Mouse (Mus musculus) cerebellum, postnatal 36 days (tissue): ENCODE data around the gene Gm20388.

Source experiments
- DNase-seq, 2 experiments: peaks; one replicate each; pipeline ENCODE4 v3.0.0; 2021 to 2022; ENCODE audit warnings: mixed read lengths in 2 of 2

Gm20388 gene

DNA sequence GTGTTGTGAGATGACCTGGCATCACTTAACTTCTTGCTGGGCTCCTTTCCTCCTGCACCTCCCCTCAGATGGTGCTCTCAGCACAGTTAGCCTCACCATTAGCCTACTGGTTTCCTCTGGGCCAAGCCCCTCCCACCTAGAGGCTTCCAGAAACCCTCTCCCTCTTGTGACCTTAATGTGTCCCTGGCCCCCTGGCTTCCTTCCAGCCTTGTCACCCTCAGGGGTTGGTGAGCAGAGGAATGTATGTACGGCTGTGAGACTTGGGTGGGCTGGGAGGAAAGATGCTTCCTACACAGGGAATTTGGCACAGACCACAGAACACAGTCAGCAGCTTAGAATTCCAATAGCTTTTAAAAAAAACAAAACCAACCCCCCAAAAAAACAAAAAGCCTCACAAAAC, 1970.2 kb downstream of the Gm20388 start:
- no peak for DNase-seq

DNA sequence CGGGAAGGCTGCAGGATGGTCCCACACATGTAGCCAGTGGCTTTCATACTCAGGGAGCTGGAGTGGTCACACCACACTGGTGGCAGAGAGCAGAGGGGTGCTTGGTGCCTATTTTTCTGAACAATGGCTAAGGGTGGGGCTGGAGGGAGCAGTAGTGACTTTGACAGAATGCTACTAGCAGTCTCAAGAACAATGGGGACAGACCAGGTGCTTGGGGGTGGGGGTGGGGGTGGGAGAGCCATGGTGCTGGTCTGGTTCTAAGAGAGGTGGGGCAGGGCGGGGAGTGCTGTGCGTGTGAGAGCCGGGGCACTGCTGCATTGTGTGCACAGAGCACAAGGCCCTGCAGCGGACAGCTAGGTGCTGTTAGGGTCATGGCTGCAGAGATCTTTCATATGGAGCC, 1971.3 kb downstream of the Gm20388 start:
- DNase-seq, result no peak

DNA sequence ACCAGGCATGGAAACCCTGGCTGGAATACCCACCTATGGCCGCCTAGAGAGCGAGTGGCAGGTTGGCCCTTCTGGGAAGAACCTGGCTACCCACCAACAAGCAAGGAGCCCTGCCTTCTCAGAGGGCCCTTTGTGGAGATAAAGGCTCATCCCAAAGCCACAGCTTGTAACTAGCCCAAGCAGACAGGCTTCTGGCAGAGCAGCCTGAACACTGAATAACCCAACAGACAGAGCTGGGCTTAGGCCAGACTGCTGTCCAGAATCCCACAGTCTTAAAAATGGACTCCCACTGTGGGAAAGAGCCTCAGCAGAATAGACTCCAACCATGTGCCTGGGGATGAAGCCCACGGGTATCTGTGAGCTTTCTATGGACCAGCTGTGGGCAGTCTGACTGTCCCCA, 1973.5 kb downstream of the Gm20388 start:
- no peak for DNase-seq

DNA sequence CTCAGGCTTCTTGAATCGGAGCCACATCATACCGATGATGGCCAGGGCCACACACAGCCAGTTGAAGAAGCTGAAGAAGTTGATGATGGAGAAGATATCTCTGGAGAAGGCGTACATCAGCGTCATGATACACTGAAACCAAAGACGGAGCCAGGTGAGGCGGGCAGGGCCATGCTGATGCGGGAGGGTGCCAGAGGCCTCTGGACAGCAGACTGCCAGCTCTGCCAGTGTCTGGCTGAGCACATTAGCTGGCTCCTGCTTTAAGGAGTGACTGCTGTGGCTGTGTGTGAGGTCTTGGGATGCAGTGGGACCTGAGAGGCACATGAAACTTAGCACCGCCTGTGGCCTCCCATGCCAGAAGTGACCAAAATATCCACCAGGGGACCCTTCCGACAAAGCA, 1974.4 kb downstream of the Gm20388 start:
- no peak for DNase-seq

DNA sequence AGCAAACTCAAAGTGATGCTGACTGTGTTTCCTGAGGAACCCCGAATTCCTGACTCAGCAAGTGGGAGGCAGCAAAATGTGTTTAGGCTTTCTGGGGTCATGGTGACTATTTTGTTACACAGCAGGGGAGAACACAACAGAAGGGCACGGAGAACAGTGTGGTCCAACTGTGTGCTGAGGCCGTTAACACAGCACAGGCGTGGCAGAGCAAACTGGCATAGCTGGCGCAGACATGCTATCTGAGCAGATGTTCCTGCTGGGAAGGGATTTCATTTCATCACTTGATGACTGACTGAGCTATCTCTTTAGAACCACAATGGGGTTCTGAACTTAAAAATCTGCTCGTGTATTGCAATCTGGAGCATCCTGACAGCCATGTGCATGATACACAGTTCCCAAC, 1974.8 kb downstream of the Gm20388 start:
- no peak for DNase-seq

DNA sequence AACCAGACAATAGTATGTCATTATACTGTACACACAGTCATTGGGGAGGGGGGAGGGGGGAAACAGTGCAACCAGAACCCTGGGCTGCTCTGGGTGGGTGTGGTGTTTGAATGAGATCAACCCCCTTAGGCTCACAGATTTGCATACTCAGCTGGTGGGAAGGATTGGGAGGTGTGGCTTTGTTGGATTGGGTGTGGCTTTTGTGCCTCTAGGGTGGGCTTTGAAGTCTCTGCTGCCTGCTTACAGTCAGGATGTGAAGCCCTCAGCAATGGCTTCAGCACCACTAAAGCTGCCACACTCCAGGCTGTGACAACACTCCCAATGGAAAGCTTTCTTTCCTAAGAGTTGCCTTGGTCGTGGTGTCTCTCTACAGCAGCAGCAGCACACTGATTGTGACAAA, 1976.9 kb downstream of the Gm20388 start:
- DNase-seq, result no peak

DNA sequence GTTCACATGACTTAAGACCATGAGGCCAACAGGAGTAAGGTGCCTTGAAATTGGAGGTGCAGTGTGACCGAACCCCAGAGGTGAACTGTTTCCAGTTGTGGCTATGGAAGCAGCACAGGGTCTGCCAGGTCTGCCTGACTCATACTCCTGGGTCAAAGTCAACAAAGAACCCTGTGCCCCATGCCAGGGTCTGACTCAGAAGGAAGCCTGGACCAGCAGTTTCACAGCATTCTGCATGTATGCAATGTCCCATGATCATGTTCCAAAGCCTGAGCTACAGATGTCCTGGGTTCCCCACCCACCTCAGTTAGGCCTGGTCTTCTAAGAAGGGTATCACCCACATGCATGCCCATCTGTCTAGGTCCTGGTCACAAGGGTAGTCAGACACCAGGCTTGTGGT, 1978.7 kb downstream of the Gm20388 start:
- DNase-seq, result no peak

DNA sequence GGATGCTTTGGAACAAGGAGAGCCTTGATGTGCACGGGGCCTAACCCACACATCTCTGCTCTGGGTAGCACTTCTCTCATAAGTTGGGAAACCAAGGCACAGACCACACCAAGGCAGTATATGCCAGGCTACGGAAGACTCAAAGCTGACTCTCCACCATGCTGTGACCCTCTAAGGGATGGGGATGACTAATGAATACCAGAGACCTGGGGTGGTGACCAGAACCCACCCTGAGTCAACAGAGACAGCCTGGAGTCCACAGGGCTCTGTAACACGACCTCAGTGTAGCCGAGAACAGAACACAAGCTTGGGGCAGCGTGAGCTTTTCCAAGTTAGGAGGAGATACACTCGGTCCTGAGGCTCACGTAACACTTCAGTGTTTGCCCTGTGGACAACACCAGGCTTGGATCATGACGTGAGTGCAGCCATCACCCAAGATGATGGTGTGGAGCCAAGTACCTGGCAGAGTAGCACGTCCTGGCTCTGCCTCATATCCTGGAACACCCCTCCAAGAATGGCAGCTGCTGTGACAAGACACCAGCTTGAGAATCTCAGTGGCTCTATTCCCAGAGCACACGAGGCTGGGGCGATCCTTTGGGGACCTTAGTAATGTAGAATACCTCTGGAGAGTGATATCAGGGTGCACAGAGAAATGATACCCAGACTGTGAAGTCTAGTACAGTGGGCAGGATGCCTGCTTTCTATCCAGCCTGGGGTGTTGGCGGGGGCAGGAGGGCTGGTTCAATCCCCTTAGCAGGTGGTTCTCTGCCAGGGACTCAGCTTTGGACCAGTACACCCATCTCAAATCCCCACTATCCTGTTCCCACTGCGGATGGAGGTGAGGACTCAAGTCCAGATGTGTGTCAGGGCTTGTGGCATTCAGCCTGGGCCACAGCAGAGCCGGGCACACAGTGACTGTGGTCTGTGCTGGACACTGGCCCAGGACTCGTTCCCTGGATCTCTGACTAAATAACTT, 1979.5 kb downstream of the Gm20388 start:
- DNase-seq, result no peak

DNA sequence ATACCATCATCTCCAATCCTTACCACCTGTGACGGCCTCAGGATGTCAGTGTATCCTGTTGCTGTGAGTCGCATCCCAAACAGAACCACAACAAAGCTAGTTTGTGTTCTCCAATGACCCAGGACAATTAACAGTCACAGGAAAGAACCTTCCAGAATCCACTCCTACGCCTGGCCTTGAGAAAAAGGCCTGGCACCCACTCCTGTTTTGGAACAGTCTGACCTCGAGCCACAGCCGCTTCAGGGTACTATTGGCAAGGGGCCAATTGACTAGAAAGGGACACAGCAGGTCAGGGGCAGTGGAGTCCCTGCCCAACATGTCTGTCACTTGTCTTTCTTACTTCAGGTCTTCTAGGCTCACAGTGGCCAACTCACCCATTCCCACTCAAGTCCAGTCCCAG, 1982.2 kb downstream of the Gm20388 start:
- no peak for DNase-seq

DNA sequence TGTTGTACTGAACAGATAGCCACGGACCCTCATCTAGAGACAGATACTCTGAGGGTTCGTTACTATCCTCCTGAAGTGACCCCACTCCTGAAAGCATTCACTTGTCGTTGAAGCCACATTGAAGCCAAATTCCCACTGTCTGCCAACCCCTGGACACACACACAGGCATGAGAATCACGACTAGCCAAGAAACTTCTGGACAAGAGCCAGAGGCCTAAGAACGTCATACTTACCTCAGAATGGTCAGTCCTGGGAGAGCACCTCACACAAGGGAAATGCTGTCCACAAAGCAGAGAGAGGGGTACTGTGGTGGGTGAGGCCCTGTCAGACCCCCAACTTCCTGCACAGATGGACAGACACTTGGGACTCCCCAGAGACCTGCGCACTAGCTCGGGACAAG, 1985.3 kb downstream of the Gm20388 start:
- no peak for DNase-seq

DNA sequence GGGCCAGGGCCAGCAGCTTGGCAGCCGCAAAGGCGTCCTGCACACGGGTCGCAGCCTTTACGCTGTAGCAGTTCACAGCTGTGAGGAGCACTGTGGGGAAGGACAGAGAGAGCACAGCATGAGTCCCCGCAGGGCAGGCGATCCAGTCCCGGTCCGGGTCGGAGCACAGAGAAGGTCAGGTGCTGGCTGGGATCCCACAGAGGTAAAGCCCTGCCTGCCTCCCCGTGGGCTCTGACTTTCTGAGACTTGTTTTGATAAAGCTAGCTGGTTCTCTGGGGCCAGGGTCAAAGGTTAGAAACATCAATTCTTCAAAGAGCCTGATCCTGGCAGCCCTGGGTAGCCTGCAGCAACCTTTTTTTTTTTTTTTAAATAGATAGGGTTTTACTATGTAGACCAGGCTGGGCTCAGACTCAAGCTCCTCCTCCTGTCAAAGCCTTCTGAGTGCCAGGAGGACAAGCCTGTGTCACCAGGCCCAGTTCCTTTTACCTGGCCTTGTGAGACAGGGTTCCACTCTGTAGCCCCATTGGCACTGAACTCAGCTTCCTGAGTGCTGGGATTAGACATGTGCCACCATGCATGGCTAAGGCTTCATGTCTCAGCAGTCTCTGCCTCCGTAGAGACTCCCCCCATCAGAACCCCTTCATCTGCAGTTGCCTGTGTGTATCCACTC, 1986.0 kb downstream of the Gm20388 start:
- DNase-seq, result no peak

DNA sequence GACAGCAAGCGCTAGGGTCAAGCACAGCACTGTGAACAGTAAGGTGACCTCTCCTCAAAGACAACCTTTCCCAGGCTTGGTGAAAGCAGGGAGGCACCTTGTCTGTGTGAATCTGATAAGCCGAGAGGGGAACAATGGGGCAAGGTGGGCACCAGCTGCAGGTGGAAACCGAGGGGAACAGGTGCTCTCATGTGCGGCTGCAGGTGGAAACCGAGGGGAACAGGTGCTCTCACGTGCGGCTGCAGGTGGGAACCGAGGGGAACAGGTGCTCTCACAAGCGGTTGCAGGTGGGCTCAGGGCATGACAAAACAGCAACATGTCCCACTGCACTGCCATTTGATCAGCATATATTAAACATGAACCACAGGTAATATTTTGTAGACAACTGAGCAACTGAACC, 1986.6 kb downstream of the Gm20388 start:
- DNase-seq, result no peak

DNA sequence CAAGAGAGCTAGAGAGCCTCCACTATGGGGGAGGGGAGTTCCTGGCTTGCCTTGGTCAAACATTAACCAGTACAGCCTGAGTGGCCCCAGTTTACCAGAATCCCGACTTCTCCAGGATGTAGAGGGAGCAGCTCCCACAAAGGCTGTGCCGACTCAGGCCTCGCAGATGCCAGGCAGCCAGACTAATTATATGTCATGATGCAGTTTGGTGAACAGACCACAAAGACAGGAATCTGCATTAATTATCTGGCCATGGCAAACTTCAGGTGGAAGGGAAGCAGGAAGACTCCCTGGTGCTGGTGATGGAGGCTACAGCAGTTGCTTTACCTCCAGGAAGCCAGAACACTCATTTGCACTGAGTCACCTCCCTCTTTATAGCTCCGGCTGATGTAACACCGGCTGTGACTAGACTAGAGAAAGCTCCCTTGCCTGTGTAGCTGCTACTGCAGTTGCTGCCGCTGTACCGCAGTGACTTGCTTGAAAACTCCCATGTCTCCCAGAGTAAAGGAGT, 1987.3 kb downstream of the Gm20388 start:
- no peak for DNase-seq

DNA sequence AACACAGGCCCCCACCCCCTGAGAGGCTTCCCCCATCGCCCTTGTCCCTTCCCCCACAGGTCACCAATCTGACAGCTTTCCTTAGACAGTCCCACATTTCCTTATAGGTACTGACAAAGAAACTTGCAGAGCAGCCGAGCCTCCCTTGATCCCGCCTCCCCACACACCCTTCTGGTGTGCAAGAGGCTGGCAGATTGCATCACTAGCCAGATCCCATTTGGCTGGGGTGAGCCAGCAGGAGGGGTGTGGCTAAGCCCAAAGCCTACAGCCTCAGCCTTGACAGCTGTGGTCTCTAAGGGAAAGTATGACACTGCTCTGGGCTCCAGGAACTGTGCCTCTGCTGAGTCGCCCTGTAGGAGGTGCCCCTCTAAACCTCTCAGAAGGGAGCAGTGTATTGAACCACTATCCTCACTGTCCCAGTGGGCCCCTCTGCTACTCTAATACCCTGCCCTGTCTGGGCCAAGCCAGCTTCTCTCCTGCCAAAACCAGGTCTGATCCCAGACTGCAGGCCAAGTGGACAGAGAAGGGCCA, 1987.8 kb downstream of the Gm20388 start:
- peak; percentile 53 to 65 for DNase-seq

DNA sequence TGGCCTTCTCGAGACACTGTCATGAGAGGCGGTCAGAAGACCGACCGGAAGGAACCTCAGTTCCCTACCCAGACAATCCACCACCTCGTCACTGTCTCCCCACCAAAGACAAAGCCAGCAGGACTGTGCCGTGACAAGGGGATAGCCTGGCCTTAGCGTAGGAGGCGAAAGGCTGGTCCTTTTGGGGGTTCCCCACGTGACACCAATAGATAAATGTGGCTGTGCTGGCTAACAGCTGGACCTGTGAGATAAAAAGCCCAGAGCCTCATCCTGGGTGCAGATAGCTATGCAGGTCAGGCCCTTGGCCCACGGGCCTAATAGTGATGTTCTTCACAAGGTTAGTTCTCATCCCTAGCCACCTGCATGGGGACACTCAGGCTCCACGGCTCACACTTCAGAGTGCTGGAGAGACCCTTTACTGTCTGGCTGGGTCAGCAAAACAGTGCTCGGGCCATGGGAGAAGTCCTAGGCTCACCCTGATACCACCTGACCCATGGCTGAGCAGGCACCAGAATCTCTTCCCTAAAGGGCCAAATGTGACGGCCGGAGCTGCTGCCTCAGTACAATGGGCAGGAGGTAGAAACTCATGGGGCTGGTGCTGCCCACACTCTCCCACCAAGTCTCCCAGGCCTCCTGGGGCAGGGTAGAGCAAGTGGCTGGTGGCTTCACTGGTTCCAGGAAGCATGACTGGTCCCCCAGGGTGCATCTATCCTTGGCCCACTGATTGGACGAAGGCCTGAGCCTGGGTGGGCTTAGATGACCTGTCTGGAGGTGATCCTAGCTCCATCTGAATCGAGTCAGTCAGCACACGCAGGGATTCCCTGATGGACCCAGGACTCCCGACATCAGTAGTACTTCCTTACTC, 1988.8 kb downstream of the Gm20388 start:
- DNase-seq, result no peak

DNA sequence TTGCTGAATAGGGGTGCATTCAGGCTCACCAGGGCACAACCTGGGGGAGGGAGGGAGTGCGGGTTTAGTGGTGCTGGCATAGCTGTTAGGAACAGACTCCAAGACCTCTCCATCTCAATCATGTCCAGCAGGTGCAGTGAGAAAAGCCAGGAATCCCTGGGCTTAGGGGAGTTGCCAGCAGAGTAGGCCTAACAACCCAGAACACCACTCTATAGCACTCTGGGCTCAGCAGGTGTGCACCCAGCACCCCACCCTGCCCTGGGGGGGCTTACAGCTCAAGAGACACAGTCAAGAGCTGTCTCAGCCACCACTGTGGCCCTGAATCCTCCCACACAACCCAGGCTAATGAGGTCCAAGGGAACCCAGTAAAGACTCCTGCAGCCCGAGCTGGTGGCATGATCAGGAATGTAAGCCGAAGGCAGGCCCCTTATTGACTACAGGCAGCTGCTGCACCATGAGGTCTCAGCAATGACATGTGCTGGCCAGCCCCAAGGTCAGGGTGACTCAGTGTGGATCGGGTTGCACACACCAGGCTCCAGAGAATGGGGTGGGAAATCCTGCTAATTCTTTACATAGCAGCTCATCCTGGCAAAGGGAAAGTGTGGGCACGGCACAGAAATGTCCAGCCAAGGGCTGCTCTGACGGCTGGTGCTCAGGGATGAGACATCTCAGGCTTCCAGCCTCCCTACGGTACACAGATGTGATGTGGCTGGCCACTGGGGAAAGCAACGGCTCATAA, 1991.0 kb downstream of the Gm20388 start:
- DNase-seq, result no peak

DNA sequence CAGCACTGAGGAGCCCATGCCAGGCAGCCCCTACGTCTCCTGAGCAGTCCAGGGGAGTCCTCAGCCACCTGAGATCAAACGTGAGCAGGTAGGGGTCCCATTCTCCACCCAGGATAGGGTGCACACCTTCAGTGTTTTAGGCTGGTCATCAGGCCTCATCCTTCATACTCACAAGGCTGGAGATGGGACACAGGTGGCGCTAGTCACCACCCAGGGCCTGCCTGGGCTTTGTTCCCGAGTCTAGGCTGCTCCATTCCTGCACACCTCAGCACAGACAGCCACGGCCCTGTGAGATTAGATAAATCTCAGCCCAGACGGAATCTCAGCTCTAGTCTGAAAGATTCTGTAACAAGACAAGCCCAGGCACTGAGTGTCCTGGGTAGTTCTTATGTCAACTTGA, 1993.3 kb downstream of the Gm20388 start:
- peak; percentile 76 to 78 for DNase-seq

DNA sequence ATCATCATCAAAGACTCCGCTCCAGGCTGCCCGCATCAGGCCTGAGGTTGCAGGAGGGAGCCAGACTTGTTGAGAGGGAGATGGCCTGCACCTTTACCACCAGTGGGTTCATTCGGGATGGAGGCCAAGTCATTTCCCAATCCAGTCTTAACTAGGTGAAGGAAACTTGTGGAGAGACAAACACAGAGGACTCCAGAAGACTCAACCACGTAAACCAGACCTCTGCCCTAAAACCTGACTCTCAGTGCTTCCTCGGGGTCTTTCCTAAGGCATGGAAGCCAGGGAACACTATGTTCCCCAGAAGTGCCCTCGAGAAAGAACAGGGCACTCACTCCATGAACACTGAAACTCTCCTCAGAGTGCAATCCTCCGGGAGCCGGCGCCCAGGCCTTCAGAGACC, 1994.4 kb downstream of the Gm20388 start:
- DNase-seq, result no peak

DNA sequence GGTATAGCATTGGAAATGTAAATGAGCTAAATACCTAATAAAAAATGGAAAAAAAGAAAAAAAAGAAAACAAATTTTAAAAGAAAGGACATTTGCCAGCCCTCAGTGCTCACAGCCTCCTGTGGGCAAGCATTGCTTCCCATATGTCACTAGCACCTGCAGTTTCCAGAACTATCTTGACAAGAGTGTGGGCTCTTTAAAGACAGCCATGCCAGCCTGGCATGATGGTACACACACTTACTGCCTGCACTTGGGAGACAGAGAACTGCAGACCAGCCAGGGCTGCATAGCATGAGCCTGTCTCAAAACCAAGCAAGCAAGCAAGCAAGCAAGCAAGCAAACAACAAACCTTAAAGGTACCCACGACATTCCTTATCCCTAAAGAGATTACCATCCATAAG, 1994.8 kb downstream of the Gm20388 start:
- no peak for DNase-seq

DNA sequence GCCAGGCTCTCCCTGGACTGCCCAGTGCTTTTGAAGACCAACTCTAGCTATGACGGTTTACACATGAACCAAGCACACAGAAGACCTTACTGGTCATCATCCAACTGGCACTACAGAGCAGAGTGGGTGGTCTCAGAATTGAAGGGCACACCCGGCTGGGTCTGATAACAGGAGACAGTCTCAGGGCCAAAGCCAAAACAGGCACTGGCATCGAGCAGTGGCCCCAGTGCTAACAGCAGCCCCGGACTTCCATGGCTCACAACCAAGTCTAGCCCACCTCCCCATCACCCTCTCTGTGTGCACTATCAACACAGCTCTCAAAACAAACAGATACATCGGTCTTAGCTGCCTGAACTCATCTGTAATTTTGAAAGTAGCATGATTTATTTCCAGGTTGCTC, 1995.2 kb downstream of the Gm20388 start:
- DNase-seq, result no peak

DNA sequence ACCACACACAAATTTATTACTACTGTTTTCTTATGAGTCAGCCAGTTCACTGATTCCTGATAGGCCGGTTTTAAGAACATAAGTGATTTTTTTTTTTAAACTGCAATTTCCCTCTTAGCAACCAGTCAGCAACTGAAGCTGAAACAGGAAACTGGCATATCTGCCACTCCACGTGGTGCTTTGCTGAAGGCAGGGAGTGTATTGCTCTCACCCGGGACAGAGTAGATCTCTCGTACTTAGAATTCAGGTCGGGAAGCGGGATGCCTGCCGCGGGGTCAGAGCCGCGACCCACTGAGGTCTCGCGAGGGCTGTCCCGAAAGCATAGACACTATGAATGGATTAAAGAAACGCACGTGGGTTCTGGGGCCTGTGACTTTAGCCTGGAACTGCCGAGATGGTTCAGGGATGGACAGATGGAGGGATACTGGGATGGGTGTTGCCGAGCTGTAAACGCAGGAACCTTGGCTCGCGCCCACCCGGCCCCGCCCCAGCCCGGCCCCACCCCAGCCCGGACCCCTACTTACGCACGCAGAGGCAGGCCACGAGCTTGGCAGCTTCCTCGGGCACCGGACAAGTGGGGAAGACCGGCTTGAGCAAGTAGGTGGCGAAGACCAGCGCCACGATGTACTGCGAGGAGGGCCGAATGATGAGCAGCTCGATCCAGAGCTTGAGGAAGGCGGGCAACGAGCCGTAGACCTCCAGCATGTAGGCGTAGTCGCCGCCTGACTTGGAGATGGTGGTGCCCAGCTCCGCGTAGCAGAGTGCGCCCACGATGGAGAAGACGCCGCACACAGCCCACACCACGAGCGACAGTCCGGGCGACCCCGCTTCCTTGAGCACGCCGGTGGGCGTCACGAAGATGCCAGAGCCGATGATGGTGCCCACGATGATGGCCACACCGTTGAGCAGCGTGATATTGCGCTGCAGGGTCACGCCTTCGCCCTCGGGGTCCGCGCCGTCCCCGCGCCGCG, 1996.2 kb downstream of the Gm20388 start:
- DNase-seq, result no peak
